Mouse (Mus musculus): Measurements from ENCODE around the gene Ckap2l.

DNA sequence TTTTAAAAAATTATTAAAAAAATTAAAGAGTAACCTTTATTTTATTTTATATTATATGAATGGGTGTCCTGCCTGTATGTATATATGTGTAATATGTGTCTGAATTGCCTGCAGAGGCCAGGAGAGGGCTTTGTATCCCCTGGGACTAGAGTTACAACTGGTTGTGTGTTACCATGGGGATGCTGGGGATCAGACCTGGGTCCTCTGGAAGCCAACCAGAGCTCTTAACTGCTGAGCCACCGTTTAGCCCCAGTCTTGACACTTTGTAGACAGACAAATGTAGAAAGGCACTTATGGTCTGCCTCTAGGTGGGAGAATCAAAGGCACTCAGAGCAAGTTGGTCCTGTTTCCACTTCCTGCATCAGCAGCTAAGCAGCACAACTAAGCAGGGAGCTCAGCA is 47.7 kb downstream of the Ckap2l start:
- no peak for TF ChIP-seq POLR2A (IDR thresholded peaks at IDR 0.05; ENCODE audit: control insufficient read depth, low read depth, low read length)
- no peak for TF ChIP-seq CTCF (IDR thresholded peaks at IDR 0.05; ENCODE audit: control insufficient read depth, insufficient read depth, insufficient replicate concordance, low read depth, low read length)
